Mouse (Mus musculus): Measurements from ENCODE around the gene Pipox.

- TF ChIP-seq CTCF (IDR thresholded peaks at IDR 0.05; ENCODE audit: control insufficient read depth, insufficient read depth, insufficient replicate concordance, low read depth, low read length) (no peak), POLR2A (IDR thresholded peaks at IDR 0.05; ENCODE audit: control insufficient read depth, low read depth, low read length) (no peak)
These were observed 61.4 kb downstream of the Pipox start for GRCm38 (mm10) chr11:77832541-77832940.
